In the genomic region with DNA sequence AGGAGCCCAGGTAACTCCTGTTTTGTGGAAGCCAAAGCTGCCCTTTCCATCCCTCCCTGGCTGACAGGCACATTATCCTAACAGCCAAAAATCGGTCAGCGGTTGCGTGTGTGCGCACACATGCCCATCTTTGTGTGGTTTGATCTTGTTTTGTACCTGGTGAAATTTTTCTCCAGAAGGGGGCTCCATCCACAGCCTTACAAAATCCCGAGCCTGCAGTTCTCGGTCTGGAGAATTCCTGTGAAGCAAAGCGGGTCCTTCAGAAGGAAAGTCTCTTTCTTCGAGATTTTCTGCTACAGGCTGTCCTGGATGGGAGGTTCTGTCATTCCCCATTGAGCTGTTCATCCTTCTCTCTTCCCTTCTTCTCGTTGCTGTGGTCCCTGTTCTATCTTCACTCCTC, we compare ENCODE assay signal across 7 mouse cellular contexts. TPM values are rescaled to one million over a fixed set of nuclear protein-coding genes. Genes with fewer than 3 reads are reported as not detected.
DNase-seq lines count a peak whose midpoint lies in the region; ATAC-seq and TF ChIP-seq lines count a peak whose summit lies in the region.

No protein-coding gene starts in this region.

- H3K4me2 ChIP-seq in midbrain, embryonic 16.5 days (ENCODE audit: low read length): peak overlapping the region; percentile 73; the same call in 1 of the 2 replicates

- no peak for ATAC-seq in midbrain, embryonic 16.5 days

- intact Hi-C loops in left cerebral cortex, adult 2 months (cut with DNase I): loop anchor here (1.0 to 10.0 kb wide), 6 partner anchors 70 to 775 kb away; no protein-coding TSS in a partner anchor
- intact Hi-C loops in gastrocnemius, postnatal 36 days (cut with DNase I): loop anchor here (2.0 to 10.0 kb wide), 3 partner anchors 90 to 353 kb away; no protein-coding TSS in a partner anchor

- no peak overlapping the region for H3K27ac ChIP-seq in left cerebral cortex, adult 2 months
- H3K27ac ChIP-seq in midbrain, embryonic 16.5 days (ENCODE audit: low read length): no peak overlapping the region

- H3K9ac ChIP-seq in midbrain, embryonic 16.5 days (ENCODE audit: low read depth, low read length): no peak overlapping the region

- peaks cover 16% of the 10 kb centered on the region for H3K4me1 ChIP-seq in midbrain, embryonic 16.5 days (ENCODE audit: control insufficient read depth, insufficient read depth, low read length)

- H3K27me3 ChIP-seq in midbrain, embryonic 16.5 days (ENCODE audit: control insufficient read depth, insufficient read depth, low read depth, low read length): no peaks in the 10 kb centered on the region

- no peaks in the 10 kb centered on the region for H3K36me3 ChIP-seq in midbrain, embryonic 16.5 days (ENCODE audit: control insufficient read depth, insufficient read depth, low read length)

- DNase-seq in left cerebral cortex, adult 2 months (ENCODE audit: extremely low spot score in 1 of 2, low spot score in 2 of 2): peak; percentile 41 to 55
- DNase-seq in left cerebral cortex, adult 8-10 months (ENCODE audit: low spot score in 2 of 2): no peak
- peak; percentile 21 for DNase-seq in cerebellum, adult 8-10 months
- peak; percentile 37 for DNase-seq in heart, adult 8-10 months (ENCODE audit: low spot score)
- DNase-seq in adrenal gland, postnatal 14 days: no peak
- DNase-seq in gastrocnemius, postnatal 36 days: no peak

- no peak overlapping the region for H3K4me3 ChIP-seq in left cerebral cortex, adult 2 months
- H3K4me3 ChIP-seq in midbrain, embryonic 16.5 days (ENCODE audit: low read depth, low read length): no peak overlapping the region

- TF ChIP-seq CTCF in left cerebral cortex, adult 2 months (IDR thresholded peaks at IDR 0.05): peak; percentile 70

- H3K9me3 ChIP-seq in midbrain, embryonic 16.5 days (replicated peaks; ENCODE audit: control insufficient read depth, low read length, poor library complexity, severe bottlenecking): no peaks in the 10 kb centered on the region

- 34% methylated on average over 9 of the region's 9 CpGs for WGBS in midbrain, embryonic 16.5 days

RNA-seq across cellular contexts. Expression of gene Cdh13, which starts 4.0 kb away (rescaled TPM):
- 10 to 100 TPM; 69.9 to 74.8 TPM for total RNA-seq in left cerebral cortex, adult 2 months (2021)
- 10 to 100 TPM; 81.0 to 97.1 (median 86.4) TPM for total RNA-seq in left cerebral cortex, adult 8-10 months (2022)
- 100 to 1,000 TPM; 189 to 215 (median 197) TPM for total RNA-seq in heart, adult 8-10 months (2022)
- polyA plus RNA-seq in midbrain, embryonic 16.5 days (2015; fragmentation: Nextera tagmentation; extraction: Ambion mirVana): 98.0 and 159 TPM in 2 replicates
- total RNA-seq in adrenal gland, postnatal 14 days (2021): 19.8 and 27.9 TPM in 2 replicates
- total RNA-seq in gastrocnemius, postnatal 36 days (2021): 100 to 1,000 TPM; 110 to 120 TPM

Comparison
In these comparisons a context has a peak if more than half of its experiments do, and no peak if none do; other contexts are left out.
1. DNase-seq: peak in left cerebral cortex, adult 2 months (2 of 2), cerebellum, adult 8-10 months (single experiment) and heart, adult 8-10 months (single experiment); none in left cerebral cortex, adult 8-10 months (0 of 2), adrenal gland, postnatal 14 days (single experiment) and gastrocnemius, postnatal 36 days (0 of 2).